Mouse (Mus musculus) MEL (cell line): ENCODE data around the gene Ccl3. TPM values are rescaled to one million over a fixed set of nuclear protein-coding genes. Genes with fewer than 3 reads are reported as not detected.

Experiments used
- DNase-seq: peaks from one replicate; pipeline ENCODE4 v3.0.0; 2011; ENCODE audit warnings: low read depth, low spot score
- H3K27ac ChIP-seq: 2 replicates; pipeline ENCODE4 v1.5.1; 2012; ENCODE audit warnings: low read depth, mild to moderate bottlenecking, control low read depth, low read length, moderate library complexity; ENCODE audit not compliant: control insufficient read depth
- H3K27me3 ChIP-seq, 2 experiments: fragments of 150-350 bp in 1 of 2; sonication (generic) in 1 of 2; 2 replicates each; pipeline ENCODE4 v1.6.1; 2012; ENCODE audit warnings: low read length in 2 of 2, mild to moderate bottlenecking in 2 of 2, improper control_type of control experiment in 1 of 2, moderate library complexity in 1 of 2; ENCODE audit not compliant: insufficient read depth in 2 of 2, control insufficient read depth in 1 of 2
- H3K36me3 ChIP-seq, 2 experiments: 2 replicates each; pipeline ENCODE4 v1.6.1; 2012 to 2014; ENCODE audit warnings: low read length in 2 of 2, improper control_type of control experiment in 1 of 2, inconsistent platforms in 1 of 2, mild to moderate bottlenecking in 1 of 2; ENCODE audit not compliant: insufficient read depth in 2 of 2, control insufficient read depth in 1 of 2
- H3K4me1 ChIP-seq, 2 experiments: fragments of 150-350 bp in 1 of 2; sonication (generic) in 1 of 2; 2 replicates each; pipeline ENCODE4 v1.6.1; 2012; ENCODE audit warnings: low read length in 2 of 2, improper control_type of control experiment in 1 of 2, mild to moderate bottlenecking in 1 of 2; ENCODE audit not compliant: insufficient read depth in 2 of 2, control insufficient read depth in 1 of 2
- H3K4me3 ChIP-seq, 2 experiments: fragments of 150-350 bp in 1 of 2; sonication (generic) in 1 of 2; 2 replicates each; pipeline ENCODE4 v1.5.1; 2012; ENCODE audit warnings: low read depth in 2 of 2, low read length in 2 of 2, mild to moderate bottlenecking in 2 of 2, moderate library complexity in 2 of 2, control low read depth in 1 of 2, improper control_type of control experiment in 1 of 2; ENCODE audit not compliant: control insufficient read depth in 1 of 2, insufficient read depth in 1 of 2
- H3K79me2 ChIP-seq: 2 replicates; pipeline ENCODE4 v1.6.1; 2012; ENCODE audit warnings: mild to moderate bottlenecking, low read length, moderate library complexity; ENCODE audit not compliant: control insufficient read depth, poor library complexity, insufficient read depth
- H3K9ac ChIP-seq: 2 replicates; pipeline ENCODE4 v1.6.1; 2012; ENCODE audit warnings: low read depth, mild to moderate bottlenecking, control low read depth, low read length, moderate library complexity; ENCODE audit not compliant: control insufficient read depth, poor library complexity, severe bottlenecking
- H3K9me3 ChIP-seq: fragments of 150-350 bp; sonication (generic); replicated peaks from 2 replicates; pipeline ENCODE4 v1.6.1; 2012; ENCODE audit warnings: mild to moderate bottlenecking, low read length, improper control_type of control experiment, moderate library complexity; ENCODE audit not compliant: insufficient read depth
- BHLHE40 ChIP-seq: IDR thresholded peaks from 2 replicates; pipeline ENCODE4 v1.6.1; 2012; ENCODE audit warnings: low read depth, mild to moderate bottlenecking, inconsistent platforms, low read length, improper control_type of control experiment, borderline replicate concordance
- ELF1 ChIP-seq: IDR thresholded peaks from 2 replicates; pipeline ENCODE4 v1.6.1; 2014; ENCODE audit warnings: low read depth, mild to moderate bottlenecking, inconsistent platforms, low read length, improper control_type of control experiment, moderate library complexity
- GABPA ChIP-seq: IDR thresholded peaks from 2 replicates; pipeline ENCODE4 v1.6.1; 2012; ENCODE audit warnings: low read depth, mild to moderate bottlenecking, inconsistent platforms, low read length, improper control_type of control experiment, moderate library complexity
- GATA1 ChIP-seq: IDR thresholded peaks from 2 replicates; pipeline ENCODE4 v1.6.1; 2011; ENCODE audit warnings: low read depth, low read length, improper control_type of control experiment
- HCFC1 ChIP-seq: IDR thresholded peaks from 2 replicates; pipeline ENCODE4 v1.6.1; 2012; ENCODE audit warnings: low read depth, mild to moderate bottlenecking, inconsistent platforms, low read length, improper control_type of control experiment, moderate library complexity
- JUND ChIP-seq: IDR thresholded peaks from 2 replicates; pipeline ENCODE4 v1.6.1; 2011; ENCODE audit warnings: low read depth, mild to moderate bottlenecking, improper control_type of control experiment, low read length
- KAT2A ChIP-seq: conservative IDR thresholded peaks from 2 replicates; pipeline ENCODE4 v1.6.1; 2012; ENCODE audit warnings: low read depth, low read length, improper control_type of control experiment, inconsistent platforms
- MAX ChIP-seq: IDR thresholded peaks from 2 replicates; pipeline ENCODE4 v1.6.1; 2011; ENCODE audit warnings: low read length, improper control_type of control experiment
- MYB ChIP-seq: IDR thresholded peaks from 2 replicates; pipeline ENCODE4 v1.6.1; 2011; ENCODE audit warnings: mild to moderate bottlenecking, low read depth, low read length, improper control_type of control experiment
- MYC ChIP-seq: IDR thresholded peaks from 2 replicates; pipeline ENCODE4 v1.6.1; 2011; ENCODE audit warnings: low read depth, mild to moderate bottlenecking, low read length, improper control_type of control experiment, moderate library complexity
- NRF1 ChIP-seq: IDR thresholded peaks from 2 replicates; pipeline ENCODE4 v1.6.1; 2014; ENCODE audit warnings: low read depth, mild to moderate bottlenecking, inconsistent platforms, low read length, improper control_type of control experiment, moderate library complexity; ENCODE audit not compliant: poor library complexity, insufficient read depth, severe bottlenecking
- POLR2A ChIP-seq, 2 experiments: IDR thresholded peaks; 2 replicates each; pipeline ENCODE4 v1.6.1; 2011 to 2012; ENCODE audit warnings: low read length in 2 of 2, mild to moderate bottlenecking in 2 of 2, control low read depth in 1 of 2, improper control_type of control experiment in 1 of 2, low read depth in 1 of 2, moderate library complexity in 1 of 2; ENCODE audit not compliant: control insufficient read depth in 1 of 2, insufficient read depth in 1 of 2, poor library complexity in 1 of 2
- RAD21 ChIP-seq: IDR thresholded peaks from 2 replicates; pipeline ENCODE4 v1.6.1; 2011; ENCODE audit warnings: mild to moderate bottlenecking, low read depth, low read length, improper control_type of control experiment
- RCOR1 ChIP-seq: IDR thresholded peaks from 2 replicates; pipeline ENCODE4 v1.6.1; 2012; ENCODE audit warnings: low read depth, mild to moderate bottlenecking, inconsistent platforms, low read length, improper control_type of control experiment
- SIN3A ChIP-seq: IDR thresholded peaks from 2 replicates; pipeline ENCODE4 v1.6.1; 2012; ENCODE audit warnings: low read length, improper control_type of control experiment, inconsistent platforms
- USF1 ChIP-seq: IDR thresholded peaks from 2 replicates; pipeline ENCODE4 v1.6.1; 2014; ENCODE audit warnings: low read depth, mild to moderate bottlenecking, inconsistent platforms, low read length, improper control_type of control experiment, moderate library complexity
- USF2 ChIP-seq, 2 experiments: IDR thresholded peaks; 2 replicates each; pipeline ENCODE4 v1.6.1; 2011 to 2012; ENCODE audit warnings: improper control_type of control experiment in 2 of 2, low read length in 2 of 2, borderline replicate concordance in 1 of 2, inconsistent platforms in 1 of 2, low read depth in 1 of 2, mild to moderate bottlenecking in 1 of 2; ENCODE audit not compliant: insufficient read depth in 1 of 2
- ZC3H11A ChIP-seq: IDR thresholded peaks from 2 replicates; pipeline ENCODE4 v1.6.1; 2012; ENCODE audit warnings: low read depth, mild to moderate bottlenecking, inconsistent platforms, low read length, improper control_type of control experiment
- ZKSCAN1 ChIP-seq: IDR thresholded peaks from 2 replicates; pipeline ENCODE4 v1.6.1; 2012; ENCODE audit warnings: low read depth, mild to moderate bottlenecking, inconsistent platforms, low read length, improper control_type of control experiment, moderate library complexity
- ZMIZ1 ChIP-seq: IDR thresholded peaks from 2 replicates; pipeline ENCODE4 v1.6.1; 2012; ENCODE audit warnings: low read depth, mild to moderate bottlenecking, inconsistent platforms, low read length, improper control_type of control experiment, moderate library complexity
- polyA plus RNA-seq, 2 experiments: library from polyadenylated mRNA; stranded (reverse) in 1 of 2; unstranded in 1 of 2; fragments of >175 nt in 1 of 2; fragments of >200 nt in 1 of 2; gene quantifications; 2 replicates each; pipeline versions ENCODE4 v1.2.1 to v1.2.4; 2012; ENCODE audit warnings: low replicate concordance in 2 of 2, low read depth in 1 of 2; ENCODE audit not compliant: insufficient read length in 2 of 2, insufficient read depth in 1 of 2, missing spikeins in 1 of 2
- total RNA-seq: library from RNA; depleted of rRNA; stranded (reverse); fragments of 300-350 nt; gene quantifications from 2 replicates; pipeline ENCODE4 v1.2.3, GENCODE M21; 2012

Gene Ccl3
- total and polyA plus RNA-seq, 3 experiments = not detected

- no peaks in the 10 kb centered on the region for H3K9me3 ChIP-seq
- no peak overlapping the region for H3K4me3 ChIP-seq
These were observed 44.5 kb downstream of the Ccl3 start for GRCm38 (mm10) chr11:83604698-83605097.

GRCm38 (mm10) chr11:83603399-83603798 is 45.8 kb downstream of the Ccl3 start:
- no peaks in the 10 kb centered on the region for H3K4me1 ChIP-seq
- no peak for DNase-seq
- no peak for TF ChIP-seq USF2 (IDR thresholded peaks at IDR 0.05; ENCODE audit: borderline replicate concordance in 1 of 2, insufficient read depth in 1 of 2, low read depth in 1 of 2, low read length in 2 of 2)
- TF ChIP-seq ELF1 = no peak
- no peak for TF ChIP-seq RCOR1
- TF ChIP-seq ZKSCAN1 = no peak
- no peak for TF ChIP-seq USF1
- TF ChIP-seq, all 39 proteins: peak for 0
- Histone ChIP-seq H3K4me3 (no peak overlapping the region), H3K9ac (no peak overlapping the region), H3K27ac (no peak overlapping the region), H3K36me3 (no peaks in the 10 kb centered on the region), H3K9me3 (no peaks in the 10 kb centered on the region), H3K27me3 (peaks cover 8 to 27% of the 10 kb centered on the region in 2 experiments), H3K79me2 (no peaks in the 10 kb centered on the region)

More at GRCm38 (mm10) chr11:83604698-83605097, 44.5 kb downstream of the Ccl3 start:
- TF ChIP-seq RAD21 (no peak), MYB (no peak), SIN3A (no peak), KAT2A (no peak), MAX (no peak), NRF1 (no peak), HCFC1 (no peak), ZMIZ1 (no peak), GATA1 (no peak), MYC (no peak), ZKSCAN1 (no peak), BHLHE40 (no peak), POLR2A (IDR thresholded peaks at IDR 0.05; ENCODE audit: control insufficient read depth in 1 of 2, insufficient read depth in 1 of 2, low read depth in 1 of 2, low read length in 2 of 2, poor library complexity in 1 of 2) (no peak), GABPA (no peak), USF2 (IDR thresholded peaks at IDR 0.05; ENCODE audit: borderline replicate concordance in 1 of 2, insufficient read depth in 1 of 2, low read depth in 1 of 2, low read length in 2 of 2) (no peak), ZC3H11A (no peak), JUND (no peak)
- no peak overlapping the region for H3K9ac ChIP-seq
- peaks cover 11 to 32% of the 10 kb centered on the region in 2 experiments for H3K27me3 ChIP-seq
- H3K79me2 ChIP-seq = no peaks in the 10 kb centered on the region
- no peak overlapping the region for H3K27ac ChIP-seq
- no peak for DNase-seq
- no peaks in the 10 kb centered on the region for H3K36me3 ChIP-seq
- H3K4me1 ChIP-seq = no peaks in the 10 kb centered on the region
